Mouse (Mus musculus): ENCODE measurements around the gene Tbx4. TPM values are rescaled to one million over a fixed set of nuclear protein-coding genes. Genes with fewer than 3 reads are reported as not detected.

Tbx4 gene
- polyA plus RNA-seq, 2 experiments, result 0.08 TPM; not detected in 1

DNA sequence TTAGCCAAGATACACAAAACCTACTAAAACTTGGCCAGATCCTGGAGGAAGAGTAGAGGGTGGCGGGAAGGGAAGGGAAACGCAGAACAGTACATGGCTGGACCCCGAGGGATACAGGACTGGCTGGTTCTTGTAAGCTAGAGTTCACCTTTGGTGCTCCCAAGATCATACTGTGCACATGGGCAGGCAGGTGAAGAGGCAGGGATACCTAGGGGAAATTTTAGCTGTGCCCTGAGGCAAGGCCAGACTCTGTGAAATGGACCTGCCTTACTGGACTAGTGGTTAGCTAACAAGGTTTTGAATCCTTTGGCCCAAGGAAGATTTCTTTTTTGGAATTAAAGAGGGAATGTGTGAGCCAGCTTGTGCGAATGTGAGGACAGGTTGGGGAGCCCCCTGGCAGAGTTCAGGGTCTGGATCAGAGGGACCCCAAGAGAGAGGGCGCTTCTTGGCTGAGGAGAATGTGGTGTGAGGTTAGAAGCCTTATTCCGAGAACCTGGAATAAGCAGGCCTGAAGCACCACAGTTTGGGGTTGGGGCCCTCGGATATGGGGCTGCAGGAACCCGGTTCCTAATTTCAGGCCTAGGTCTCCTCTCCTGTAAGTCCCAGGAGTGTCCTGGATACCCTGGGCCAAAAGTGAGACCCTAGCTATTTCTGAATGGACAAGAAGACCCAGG lies 3.0 kb downstream of the Tbx4 start:
- TF ChIP-seq CTCF (IDR thresholded peaks at IDR 0.05; ENCODE audit: low read depth) (no peak), EP300 (IDR thresholded peaks at IDR 0.05; ENCODE audit: low read depth) (no peak)
- Histone ChIP-seq H3K4me1 (replicated peaks; ENCODE audit: control insufficient read depth in 2 of 2, insufficient read depth in 2 of 2, low read length in 1 of 2) (no peaks in the 10 kb centered on the region), H3K9ac (replicated peaks) (no peak overlapping the region), H3K4me2 (ENCODE audit: low read depth) (no peak overlapping the region), H3K27me3 (ENCODE audit: control insufficient read depth, insufficient read depth, low read length) (peaks cover 97% of the 10 kb centered on the region), H3K4me3 (ENCODE audit: insufficient read depth in 1 of 2, low read depth in 2 of 2, low read length in 2 of 2) (no peak overlapping the region), H3K9me3 (ENCODE audit: control insufficient read depth, low read length) (no peaks in the 10 kb centered on the region), H3K36me3 (replicated peaks; ENCODE audit: control insufficient read depth, insufficient read depth, low read depth) (no peaks in the 10 kb centered on the region), H3K27ac (no peak overlapping the region)
- DNase-seq (ENCODE audit: low read depth in 3 of 3, low spot score in 3 of 3) (no peak), ATAC-seq (ENCODE audit: insufficient read depth) (no peak)
- WGBS (ENCODE audit: insufficient replicate concordance), result 22% methylated on average over 8 of the region's 8 CpGs

DNA sequence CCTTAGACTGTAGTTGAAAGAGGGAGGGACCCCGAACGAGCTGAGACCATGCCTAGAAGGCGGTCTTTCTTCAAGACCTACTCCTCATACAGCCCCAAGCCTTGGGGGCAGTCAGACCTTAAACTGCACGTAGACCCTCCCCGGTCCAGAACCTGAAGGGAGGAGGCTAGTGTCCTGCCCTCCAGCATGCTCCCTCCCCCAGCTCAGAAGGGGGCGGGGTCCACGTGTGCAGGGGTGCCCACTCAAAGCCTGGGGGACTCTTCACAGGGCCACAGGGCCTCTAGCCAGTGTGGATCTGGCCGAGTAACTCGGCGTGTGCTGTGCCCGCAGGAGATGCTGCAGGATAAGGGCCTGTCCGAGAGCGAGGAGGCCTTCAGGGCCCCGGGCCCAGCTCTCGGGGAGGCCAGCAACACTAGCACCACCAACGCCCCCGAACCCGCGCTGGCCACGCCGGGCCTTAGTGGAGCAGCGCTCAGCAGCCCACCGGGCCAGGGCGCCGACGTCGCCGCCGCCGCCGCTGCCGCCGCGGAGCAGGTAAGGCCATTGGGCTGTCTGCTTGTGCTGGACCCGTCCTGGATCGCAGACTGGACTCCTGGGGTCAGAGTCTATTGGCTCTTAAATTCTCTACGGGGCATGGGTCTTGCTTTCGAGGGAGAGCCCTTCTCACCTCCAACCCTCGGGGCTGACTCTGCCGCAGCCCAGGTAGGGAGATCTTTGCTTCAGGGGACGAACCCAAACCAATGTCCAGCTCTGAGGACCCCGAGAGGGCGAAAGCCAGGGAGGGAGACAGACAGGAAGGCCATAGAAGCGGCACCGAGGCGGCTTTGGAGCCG lies 3.7 kb downstream of the Tbx4 start:
- H3K4me1 ChIP-seq (replicated peaks; ENCODE audit: control insufficient read depth in 2 of 2, insufficient read depth in 2 of 2, low read length in 1 of 2), result no peaks in the 10 kb centered on the region
- no peak overlapping the region for H3K9ac ChIP-seq (replicated peaks)
- no peaks in the 10 kb centered on the region for H3K9me3 ChIP-seq (ENCODE audit: control insufficient read depth, low read length)
- WGBS (ENCODE audit: insufficient replicate concordance), result 6% methylated on average over 47 of the region's 47 CpGs
- H3K4me2 ChIP-seq (ENCODE audit: low read depth), result no peak overlapping the region
- ATAC-seq (ENCODE audit: insufficient read depth) (no peak), DNase-seq (ENCODE audit: low read depth in 3 of 3, low spot score in 3 of 3) (no peak)
- H3K4me3 ChIP-seq (ENCODE audit: insufficient read depth in 1 of 2, low read depth in 2 of 2, low read length in 2 of 2), result no peak overlapping the region
- peaks cover 99% of the 10 kb centered on the region for H3K27me3 ChIP-seq (ENCODE audit: control insufficient read depth, insufficient read depth, low read length)
- no peaks in the 10 kb centered on the region for H3K36me3 ChIP-seq (replicated peaks; ENCODE audit: control insufficient read depth, insufficient read depth, low read depth)
- TF ChIP-seq CTCF (IDR thresholded peaks at IDR 0.05; ENCODE audit: low read depth) (no peak), EP300 (IDR thresholded peaks at IDR 0.05; ENCODE audit: low read depth) (no peak)
- H3K27ac ChIP-seq, result no peak overlapping the region

DNA sequence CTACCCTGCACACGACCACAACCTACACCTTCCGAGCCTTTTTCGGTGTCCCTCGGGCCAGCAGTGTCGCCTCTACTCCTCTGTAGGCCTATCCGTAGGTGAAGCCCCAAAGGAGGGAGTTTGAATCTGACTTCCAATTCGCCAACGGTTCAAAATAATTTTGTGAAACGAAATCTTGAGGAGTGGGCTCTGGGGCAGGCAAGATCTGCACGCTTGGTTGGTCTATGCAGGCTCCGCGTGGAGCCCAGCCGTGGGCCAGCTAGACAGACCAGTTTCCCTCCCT lies 4.3 kb downstream of the Tbx4 start:
- 4% methylated on average over 13 of the region's 13 CpGs for WGBS (ENCODE audit: insufficient replicate concordance)
- H3K36me3 ChIP-seq (replicated peaks; ENCODE audit: control insufficient read depth, insufficient read depth, low read depth), result no peaks in the 10 kb centered on the region
- DNase-seq (ENCODE audit: low read depth in 3 of 3, low spot score in 3 of 3) (no peak), ATAC-seq (ENCODE audit: insufficient read depth) (no peak)
- no peaks in the 10 kb centered on the region for H3K4me1 ChIP-seq (replicated peaks; ENCODE audit: control insufficient read depth in 2 of 2, insufficient read depth in 2 of 2, low read length in 1 of 2)
- TF ChIP-seq CTCF (IDR thresholded peaks at IDR 0.05; ENCODE audit: low read depth) (no peak), EP300 (IDR thresholded peaks at IDR 0.05; ENCODE audit: low read depth) (no peak)
- H3K27me3 ChIP-seq (ENCODE audit: control insufficient read depth, insufficient read depth, low read length), result peaks cover 99% of the 10 kb centered on the region
- no peak overlapping the region for H3K4me2 ChIP-seq (ENCODE audit: low read depth)
- no peaks in the 10 kb centered on the region for H3K9me3 ChIP-seq (ENCODE audit: control insufficient read depth, low read length)
- H3K4me3 ChIP-seq (ENCODE audit: insufficient read depth in 1 of 2, low read depth in 2 of 2, low read length in 2 of 2), result no peak overlapping the region
- H3K9ac ChIP-seq (replicated peaks), result no peak overlapping the region
- H3K27ac ChIP-seq, result no peak overlapping the region

DNA sequence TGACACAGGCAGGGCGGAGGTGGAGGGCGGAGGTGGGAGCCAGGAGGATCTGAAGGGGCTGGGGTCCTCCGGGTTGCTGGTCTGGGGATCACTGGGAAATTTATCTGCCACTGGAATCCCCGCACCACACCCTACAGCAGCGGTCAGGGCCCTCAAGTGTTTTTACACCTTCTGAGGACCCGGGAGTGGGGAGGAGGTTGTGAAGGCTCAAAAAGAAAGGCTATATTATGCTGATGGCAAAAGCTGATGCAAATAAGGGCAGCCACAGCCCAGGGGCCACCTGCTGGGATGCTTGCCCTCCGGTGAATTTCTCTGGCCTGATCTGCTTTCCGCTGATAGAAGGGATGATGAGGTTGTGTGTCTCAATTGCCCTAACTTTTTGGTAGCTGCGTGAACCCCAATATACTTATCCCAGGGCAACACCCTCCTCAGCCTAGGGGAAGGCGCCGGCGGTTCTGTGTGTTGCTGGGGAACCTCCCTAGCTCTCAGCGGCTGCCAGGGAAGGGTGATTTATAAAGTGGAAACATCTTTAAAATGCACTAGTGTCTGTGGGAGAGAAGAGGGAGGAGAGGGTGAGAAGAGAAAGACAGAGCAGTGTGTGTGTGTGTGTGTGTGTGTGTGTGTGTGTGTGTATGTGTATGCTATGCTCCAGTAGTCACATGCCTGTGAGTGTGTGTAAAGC lies 4.9 kb downstream of the Tbx4 start:
- Histone ChIP-seq H3K4me1 (replicated peaks; ENCODE audit: control insufficient read depth in 2 of 2, insufficient read depth in 2 of 2, low read length in 1 of 2) (no peaks in the 10 kb centered on the region), H3K27me3 (ENCODE audit: control insufficient read depth, insufficient read depth, low read length) (peaks cover 99% of the 10 kb centered on the region), H3K9ac (replicated peaks) (no peak overlapping the region), H3K27ac (no peak overlapping the region), H3K4me2 (ENCODE audit: low read depth) (no peak overlapping the region), H3K4me3 (ENCODE audit: insufficient read depth in 1 of 2, low read depth in 2 of 2, low read length in 2 of 2) (no peak overlapping the region), H3K36me3 (replicated peaks; ENCODE audit: control insufficient read depth, insufficient read depth, low read depth) (no peaks in the 10 kb centered on the region), H3K9me3 (ENCODE audit: control insufficient read depth, low read length) (no peaks in the 10 kb centered on the region)
- under 1% methylated on average over 13 of the region's 13 CpGs for WGBS (ENCODE audit: insufficient replicate concordance)
- TF ChIP-seq EP300 (IDR thresholded peaks at IDR 0.05; ENCODE audit: low read depth) (no peak), CTCF (IDR thresholded peaks at IDR 0.05; ENCODE audit: low read depth) (no peak)
- DNase-seq (ENCODE audit: low read depth in 3 of 3, low spot score in 3 of 3) (no peak), ATAC-seq (ENCODE audit: insufficient read depth) (no peak)

GRCm38 (mm10) chr11:85891692-85892040 lies 5.4 kb downstream of the Tbx4 start:
- H3K27me3 ChIP-seq (ENCODE audit: control insufficient read depth, insufficient read depth, low read length), result peaks cover 98% of the 10 kb centered on the region
- no peak overlapping the region for H3K4me2 ChIP-seq (ENCODE audit: low read depth)
- 0% methylated on average over 2 of the region's 2 CpGs for WGBS (ENCODE audit: insufficient replicate concordance)
- H3K9me3 ChIP-seq (ENCODE audit: control insufficient read depth, low read length), result no peaks in the 10 kb centered on the region
- ATAC-seq (ENCODE audit: insufficient read depth), result no peak
- H3K9ac ChIP-seq (replicated peaks), result no peak overlapping the region
- H3K36me3 ChIP-seq (replicated peaks; ENCODE audit: control insufficient read depth, insufficient read depth, low read depth), result no peaks in the 10 kb centered on the region
- TF ChIP-seq EP300 (IDR thresholded peaks at IDR 0.05; ENCODE audit: low read depth), result no peak
- no peak for TF ChIP-seq CTCF (IDR thresholded peaks at IDR 0.05; ENCODE audit: low read depth)
- no peak for DNase-seq (ENCODE audit: low read depth in 3 of 3, low spot score in 3 of 3)
- no peak overlapping the region for H3K4me3 ChIP-seq (ENCODE audit: insufficient read depth in 1 of 2, low read depth in 2 of 2, low read length in 2 of 2)
- no peak overlapping the region for H3K27ac ChIP-seq
- no peaks in the 10 kb centered on the region for H3K4me1 ChIP-seq (replicated peaks; ENCODE audit: control insufficient read depth in 2 of 2, insufficient read depth in 2 of 2, low read length in 1 of 2)
